Mouse (Mus musculus) retina, postnatal 7 days (tissue): ENCODE results near the gene Flt1.

Experiments used
- DNase-seq: peaks from one replicate; pipeline ENCODE4 v3.0.0-alpha.2; 2012; ENCODE audit warnings: low read depth, low spot score

Gene Flt1

DNA sequence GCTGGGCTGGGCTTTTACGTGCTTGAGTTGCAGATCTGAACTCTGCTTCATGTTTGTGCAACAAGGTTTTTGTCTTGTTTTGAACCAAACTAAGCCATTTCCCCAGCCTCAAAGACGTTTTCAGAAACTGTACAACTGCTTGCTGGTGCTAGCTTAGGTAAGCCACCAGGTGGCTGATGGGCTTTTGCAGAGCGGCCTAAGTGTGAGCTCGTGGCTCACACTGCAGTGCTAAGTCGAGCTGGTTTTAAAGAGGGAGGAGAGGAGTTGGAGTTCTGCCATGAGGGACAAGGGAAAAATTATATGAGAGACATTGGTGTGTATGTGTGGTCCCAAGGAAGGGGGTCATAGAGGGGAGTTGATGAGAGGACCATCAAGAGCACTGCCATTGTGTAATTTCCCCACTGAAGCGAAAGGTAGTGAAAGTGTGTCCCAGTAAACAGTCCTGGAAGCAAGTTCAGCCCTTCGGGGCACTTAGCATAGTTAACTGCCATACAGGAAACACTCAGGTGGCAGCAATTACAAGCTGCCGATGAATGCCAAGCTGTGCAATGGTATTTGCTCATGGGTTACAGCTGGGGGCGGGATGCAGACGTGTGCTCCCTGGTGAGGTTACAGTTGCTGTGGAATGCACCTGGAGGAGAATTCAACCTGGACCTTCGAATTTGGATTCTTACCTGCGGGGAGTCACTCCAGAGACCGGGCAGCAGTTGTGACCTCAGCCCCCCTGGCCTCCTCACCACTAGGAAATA is 173.8 kb downstream of the Flt1 start:
- no peak for DNase-seq

GRCm38 (mm10) chr5:147549016-147549755 is 176.6 kb downstream of the Flt1 start:
- DNase-seq, result no peak

- no peak for DNase-seq
These were observed 180.0 kb downstream of the Flt1 start for GRCm38 (mm10) chr5:147545731-147546241.

- DNase-seq, result no peak
These were observed 183.5 kb downstream of the Flt1 start for GRCm38 (mm10) chr5:147542291-147542690.

DNA sequence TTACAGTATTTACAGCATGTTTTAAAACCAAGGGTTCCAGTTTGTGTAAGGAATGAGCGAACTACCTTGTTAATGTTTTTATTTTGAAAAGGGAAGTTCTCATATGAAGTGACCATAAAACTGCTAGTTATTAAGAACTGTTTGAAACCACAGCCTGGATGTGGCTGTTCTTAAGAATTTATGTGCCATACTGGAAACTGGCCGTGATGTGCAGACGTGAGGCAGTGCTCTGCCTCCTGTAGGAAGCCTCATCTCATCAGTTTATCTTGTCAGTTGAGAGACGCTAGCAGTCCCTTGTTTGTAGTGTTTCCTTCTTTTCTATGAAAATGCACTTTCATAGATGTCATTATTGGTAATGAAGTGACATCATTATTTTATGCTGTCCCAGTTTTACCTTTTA is 186.0 kb downstream of the Flt1 start:
- no peak for DNase-seq

DNA sequence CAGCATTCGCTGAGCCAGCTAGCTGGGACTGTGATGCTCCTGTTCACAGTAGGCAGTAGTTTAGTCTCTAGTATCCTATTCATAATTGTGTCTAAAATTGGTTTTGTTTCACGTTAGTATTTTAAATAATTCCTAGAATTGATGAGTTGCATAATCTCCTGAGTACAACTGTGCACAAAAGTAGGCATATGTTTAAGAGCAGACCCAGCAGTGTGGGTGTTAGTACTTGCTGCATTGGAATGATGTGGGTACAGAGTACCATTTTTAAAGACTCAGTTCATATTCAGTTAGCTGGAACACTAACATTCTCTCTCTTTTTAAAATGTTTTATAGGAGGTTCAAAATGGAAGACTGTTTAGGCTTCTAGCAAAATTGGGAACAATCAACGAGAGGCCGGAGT is 186.4 kb downstream of the Flt1 start:
- DNase-seq, result no peak

DNA sequence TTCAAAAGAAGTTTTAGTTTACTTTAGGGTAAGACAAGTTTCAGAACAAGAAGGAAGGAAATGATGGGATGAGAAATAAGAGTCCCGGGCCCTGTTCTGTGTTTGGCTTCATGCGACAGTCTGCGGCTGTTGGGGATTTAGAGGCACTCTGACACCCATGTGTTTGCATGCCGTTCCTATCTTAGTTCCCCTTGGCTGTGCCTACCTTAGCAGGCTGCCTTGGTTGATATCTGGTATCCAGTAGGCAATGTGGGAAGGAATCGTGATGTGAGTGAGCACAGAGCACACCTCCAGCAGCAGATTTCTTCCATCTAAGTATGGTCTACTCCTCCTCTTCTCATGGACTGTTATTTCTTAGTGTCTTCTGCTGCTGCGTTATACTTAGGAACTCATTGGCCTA is 193.8 kb downstream of the Flt1 start:
- DNase-seq, result no peak

- no peak for DNase-seq
These were observed 198.0 kb downstream of the Flt1 start for GRCm38 (mm10) chr5:147527788-147528187.

DNA sequence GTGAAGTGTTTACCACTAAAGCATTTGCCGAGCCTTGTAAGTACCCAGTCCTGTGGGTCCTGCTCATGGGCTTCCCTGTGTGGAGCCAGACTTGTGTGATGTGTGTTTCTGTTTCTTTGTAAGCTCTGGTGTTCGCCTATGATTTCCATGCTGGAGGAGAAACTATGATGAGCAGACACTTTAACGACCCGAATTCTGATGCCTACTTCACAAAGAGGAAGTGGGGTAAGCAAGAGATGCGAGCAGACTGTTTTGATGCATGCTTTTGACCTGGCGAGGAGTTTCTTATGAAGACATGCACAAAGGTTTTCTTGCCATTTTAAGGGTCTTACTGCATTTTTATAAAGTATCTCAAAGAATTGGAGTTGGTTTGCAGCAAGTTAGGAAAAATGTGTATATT is 198.8 kb downstream of the Flt1 start:
- no peak for DNase-seq
